Mouse (Mus musculus) testis, adult 2 months (tissue): ENCODE measurements at regions not wholly inside any gene's neighbourhood (a gene's known extent, or its start where the extent isn't known, plus 50 kb on each side); places are given as distances from the start of the nearest gene placed in this dataset.

Experiments
- H3K27ac ChIP-seq: fragments of 200-500 bp; 2 replicates; pipeline ENCODE4 v1.5.1; 2012; ENCODE audit warnings: low read depth, low read length; ENCODE audit not compliant: control insufficient read depth, insufficient read depth
- H3K27me3 ChIP-seq: fragments of 200-500 bp; 2 replicates; pipeline ENCODE4 v1.6.1; 2012; ENCODE audit warnings: mild to moderate bottlenecking, low read length, moderate library complexity; ENCODE audit not compliant: control insufficient read depth, insufficient read depth
- H3K36me3 ChIP-seq: fragments of 200-500 bp; 2 replicates; pipeline ENCODE4 v1.6.1; 2012; ENCODE audit warnings: mild to moderate bottlenecking, low read length; ENCODE audit not compliant: control insufficient read depth, insufficient read depth
- H3K4me1 ChIP-seq: fragments of 200-500 bp; 2 replicates; pipeline ENCODE4 v1.6.1; 2012; ENCODE audit warnings: low read length; ENCODE audit not compliant: control insufficient read depth, insufficient read depth
- H3K4me3 ChIP-seq: fragments of 200-500 bp; 2 replicates; pipeline ENCODE4 v1.5.1; 2012; ENCODE audit warnings: low read depth, mild to moderate bottlenecking, low read length, moderate library complexity, mixed read lengths; ENCODE audit not compliant: control insufficient read depth
- CTCF ChIP-seq: fragments of 200-500 bp; IDR thresholded peaks from 2 replicates; pipeline ENCODE4 v1.5.1; 2012; ENCODE audit warnings: low read depth, mild to moderate bottlenecking, inconsistent platforms, low read length, moderate library complexity; ENCODE audit not compliant: control insufficient read depth, insufficient read depth, insufficient replicate concordance
- POLR2A ChIP-seq: fragments of 200-500 bp; IDR thresholded peaks from 2 replicates; pipeline ENCODE4 v1.6.1; 2012; ENCODE audit warnings: low read depth, mild to moderate bottlenecking, inconsistent platforms, low read length, moderate library complexity; ENCODE audit not compliant: control insufficient read depth

DNA sequence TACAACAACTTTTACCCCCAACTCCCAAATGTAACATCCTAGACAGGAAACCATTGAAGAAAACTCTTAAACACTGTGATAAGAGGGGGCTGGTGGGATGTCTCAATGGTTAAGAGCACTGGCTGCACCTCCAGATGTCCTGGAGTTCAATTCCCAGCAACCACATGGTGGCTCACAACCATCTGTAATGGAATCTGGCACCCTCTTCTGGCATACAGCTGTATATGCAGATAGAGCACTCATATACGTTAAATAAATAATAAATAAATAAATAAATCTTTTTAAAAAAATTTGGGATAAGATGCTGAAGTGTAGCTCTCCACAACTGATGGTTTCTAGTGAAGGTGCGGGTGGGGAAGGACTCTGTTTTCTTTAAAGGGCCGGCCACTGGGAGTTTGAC lies 69.3 kb downstream of the Kctd15 start:
- no peak overlapping the region for H3K4me3 ChIP-seq
- no peaks in the 10 kb centered on the region for H3K36me3 ChIP-seq
- TF ChIP-seq CTCF (no peak), POLR2A (no peak)
- no peaks in the 10 kb centered on the region for H3K4me1 ChIP-seq
- no peak overlapping the region for H3K27ac ChIP-seq
- no peaks in the 10 kb centered on the region for H3K27me3 ChIP-seq

DNA sequence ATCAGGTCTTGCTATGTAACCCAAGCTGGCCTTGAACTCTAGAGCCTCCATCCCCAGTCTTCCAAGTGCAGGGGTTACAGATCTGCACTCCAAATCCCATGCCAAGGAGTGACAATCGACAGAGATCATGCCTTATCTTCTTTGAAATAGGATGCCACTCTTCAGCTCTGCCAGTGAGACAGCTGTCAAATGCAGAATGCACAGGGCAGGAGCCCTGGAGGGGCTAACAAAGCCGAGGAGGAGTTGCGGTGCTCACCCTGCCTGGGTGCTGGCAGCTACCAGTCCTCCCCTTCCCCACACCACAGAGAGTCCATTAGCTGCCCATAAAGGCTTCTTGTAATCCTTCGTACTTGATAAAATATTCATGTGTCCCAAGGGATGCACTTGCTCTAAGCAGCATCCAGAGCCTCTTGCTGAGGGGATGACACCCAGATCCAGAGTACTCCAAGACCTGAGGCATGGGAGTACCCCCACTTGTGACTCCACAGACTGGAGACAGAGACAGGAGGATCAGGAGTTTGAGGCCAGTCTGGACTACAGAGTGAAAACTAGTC lies 71.1 kb downstream of the Kctd15 start:
- Histone ChIP-seq H3K36me3 (no peaks in the 10 kb centered on the region), H3K27ac (no peak overlapping the region), H3K4me3 (no peak overlapping the region), H3K27me3 (no peaks in the 10 kb centered on the region), H3K4me1 (no peaks in the 10 kb centered on the region)
- no peak for TF ChIP-seq POLR2A
- TF ChIP-seq CTCF, result no peak

DNA sequence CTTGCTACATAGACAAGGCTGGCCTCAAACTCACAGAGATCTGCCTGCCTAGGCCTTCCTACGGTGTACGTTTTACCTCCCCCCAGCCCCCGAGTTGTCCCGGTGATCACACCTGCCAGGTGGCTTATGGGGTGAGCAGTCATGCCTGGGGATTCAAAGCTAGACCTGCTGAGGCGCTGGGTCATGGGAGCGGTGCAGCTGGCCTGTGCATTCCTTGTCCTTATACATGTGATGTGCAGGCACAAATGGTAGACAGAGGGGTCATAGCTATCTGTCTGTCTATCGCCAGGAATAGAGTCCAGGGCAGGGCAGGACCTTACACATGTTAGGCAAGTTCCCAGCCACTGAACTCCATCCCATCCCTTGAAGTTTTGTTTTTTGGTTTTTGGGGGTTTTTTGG lies 71.7 kb downstream of the Kctd15 start:
- TF ChIP-seq CTCF (no peak), POLR2A (no peak)
- Histone ChIP-seq H3K27ac (no peak overlapping the region), H3K4me1 (no peaks in the 10 kb centered on the region), H3K27me3 (no peaks in the 10 kb centered on the region), H3K4me3 (no peak overlapping the region), H3K36me3 (no peaks in the 10 kb centered on the region)

DNA sequence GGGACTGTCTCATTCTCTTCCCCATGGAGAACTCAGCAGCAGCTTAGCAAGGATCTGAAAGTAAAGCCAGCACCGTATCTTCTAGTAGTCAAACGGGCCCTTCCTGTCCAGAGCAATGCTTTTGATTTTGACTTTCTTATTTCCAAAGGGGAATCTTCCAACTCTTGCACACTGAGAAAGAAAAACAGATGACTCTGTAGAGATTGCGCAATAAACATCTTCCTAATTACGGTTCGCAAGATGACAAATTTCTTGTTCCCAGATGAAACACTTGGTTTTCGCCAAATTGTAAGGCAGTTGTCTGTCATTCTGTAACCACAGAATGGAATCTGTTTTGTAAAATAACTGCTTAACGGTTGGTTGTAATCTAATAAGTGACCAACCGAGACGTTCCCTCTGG lies 75.7 kb downstream of the Kctd15 start:
- TF ChIP-seq CTCF (no peak), POLR2A (no peak)
- H3K27me3 ChIP-seq, result no peaks in the 10 kb centered on the region

DNA sequence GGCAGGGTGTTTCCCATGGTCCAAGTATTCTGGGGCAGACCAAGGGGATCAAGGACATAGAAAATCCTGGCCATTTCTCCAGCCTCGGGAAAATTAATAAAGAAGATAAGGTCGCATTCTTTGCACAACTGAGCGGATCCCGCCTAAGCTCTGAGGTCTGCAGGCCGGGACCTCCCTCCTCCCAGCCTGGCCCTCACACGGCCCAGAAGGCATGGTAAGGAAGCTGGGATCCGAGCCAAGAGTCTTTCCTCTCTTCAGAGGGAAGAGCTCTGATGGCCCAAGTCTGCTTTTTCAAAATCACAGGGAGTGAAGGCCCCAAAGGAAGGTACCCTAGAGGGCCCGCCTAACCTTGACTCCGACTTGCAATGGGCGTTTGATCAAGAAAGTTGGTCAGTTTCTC lies 85.2 kb downstream of the Kctd15 start:
- Histone ChIP-seq H3K27ac (peak overlapping the region; percentile 2; the same call in 1 of the 2 replicates), H3K27me3 (no peaks in the 10 kb centered on the region)
- TF ChIP-seq CTCF, result no peak
- TF ChIP-seq POLR2A, result no peak

More for the DNA sequence above, 75.7 kb downstream of the Kctd15 start:
- H3K4me3 ChIP-seq, result no peak overlapping the region
- H3K27ac ChIP-seq, result no peak overlapping the region
- H3K4me1 ChIP-seq, result no peaks in the 10 kb centered on the region
- H3K36me3 ChIP-seq, result no peaks in the 10 kb centered on the region

DNA sequence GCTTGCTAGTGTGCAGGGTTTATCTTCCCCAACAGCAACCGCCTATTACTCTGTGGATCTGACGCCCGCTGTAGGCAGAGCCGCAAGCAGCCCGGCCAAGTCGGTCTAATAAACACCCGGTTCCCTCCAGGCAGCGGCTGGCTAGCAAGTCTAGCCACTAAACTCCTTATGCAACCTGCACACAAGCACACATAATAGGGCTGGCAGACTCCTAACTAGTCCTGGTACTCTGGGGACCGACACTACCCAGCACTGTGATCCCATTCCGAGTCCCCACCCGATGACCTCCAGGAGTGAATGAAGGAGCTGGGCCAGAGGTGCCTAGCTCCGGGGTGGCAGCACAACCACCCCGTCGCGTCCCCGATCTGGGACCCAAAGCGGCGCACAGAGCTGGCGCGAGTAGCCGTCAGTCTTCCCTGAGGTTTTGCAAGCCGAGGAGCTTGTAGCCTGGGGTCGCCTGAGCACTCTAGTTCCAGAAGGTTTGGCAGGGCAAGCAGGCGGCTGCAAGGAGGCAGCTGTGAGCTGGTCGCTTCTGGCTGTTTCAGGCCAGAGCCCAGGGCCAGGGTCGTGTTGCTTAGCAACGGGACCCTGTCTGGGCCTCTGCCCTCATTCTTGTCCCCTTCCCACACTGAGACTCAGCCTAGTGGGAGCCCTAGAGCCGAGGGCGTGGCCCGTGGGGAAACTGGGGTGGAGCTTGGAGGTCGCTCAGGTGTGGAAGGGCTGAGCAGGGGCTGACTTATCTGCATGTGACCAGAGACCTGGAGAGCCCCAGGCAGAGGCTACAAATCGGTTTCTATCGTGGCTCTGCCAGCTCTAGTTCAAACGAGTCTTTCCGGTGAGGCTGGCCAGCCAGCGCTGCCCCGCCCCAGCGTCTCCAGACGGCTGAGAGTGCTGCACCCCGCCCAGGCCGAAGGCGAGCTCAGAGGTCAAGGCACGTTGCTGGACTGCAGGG lies 86.1 kb downstream of the Kctd15 start:
- Histone ChIP-seq H3K36me3 (no peaks in the 10 kb centered on the region), H3K4me3 (peak overlapping the region; percentile 30), H3K27me3 (no peaks in the 10 kb centered on the region), H3K4me1 (peaks cover 17% of the 10 kb centered on the region), H3K27ac (peak overlapping the region; percentile 17; the same call in 1 of the 2 replicates)
- TF ChIP-seq CTCF, result no peak
- TF ChIP-seq POLR2A, result no peak

More for the DNA sequence above, 85.2 kb downstream of the Kctd15 start:
- Histone ChIP-seq H3K4me1 (peaks cover 17% of the 10 kb centered on the region), H3K4me3 (no peak overlapping the region), H3K36me3 (no peaks in the 10 kb centered on the region)

DNA sequence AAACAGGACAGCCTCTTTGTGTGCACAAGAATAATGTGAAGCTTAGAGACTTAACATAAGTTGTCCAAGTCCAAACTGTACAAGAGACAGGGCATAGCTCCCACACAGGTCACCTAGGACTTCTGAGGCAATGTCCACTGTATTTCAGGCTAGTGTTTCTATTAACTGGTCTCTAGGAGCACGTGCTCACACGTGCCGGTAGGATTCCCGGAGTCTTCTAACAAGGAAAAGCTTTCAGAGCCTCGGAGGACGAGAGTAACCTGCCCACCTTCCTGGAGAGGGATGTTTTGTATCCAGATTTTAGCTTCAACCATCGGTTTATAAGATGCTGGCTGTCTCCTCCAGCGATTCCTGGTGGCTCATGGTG lies 86.8 kb downstream of the Kctd15 start:
- peaks cover 17% of the 10 kb centered on the region for H3K4me1 ChIP-seq
- no peak overlapping the region; the same call in 1 of the 2 replicates for H3K4me3 ChIP-seq
- no peaks in the 10 kb centered on the region for H3K27me3 ChIP-seq
- no peak for TF ChIP-seq CTCF
- TF ChIP-seq POLR2A, result no peak
- no peaks in the 10 kb centered on the region for H3K36me3 ChIP-seq
- peak overlapping the region; percentile 17; the same call in 1 of the 2 replicates for H3K27ac ChIP-seq
